Mouse (Mus musculus) erythroblast, adult 5-6 weeks (primary cell): ENCODE measurements at regions not wholly inside any gene's neighbourhood (a gene's known extent, or its start where the extent isn't known, plus 50 kb on each side); places are given as distances from the start of the nearest gene placed in this dataset.

ENCODE experiments used
- ATAC-seq: replicated peaks from 2 replicates; pipeline ENCODE4 v1.8.0; 2016; ENCODE audit warnings: moderate number of reproducible peaks, mild to moderate bottlenecking, moderate TSS enrichment, inconsistent platforms; ENCODE audit not compliant: poor library complexity, low FRiP score, severe bottlenecking

- ATAC-seq = no peak
Observed at GRCm38 (mm10) chr2:178594177-178594576, 163.8 kb downstream of the Cdh26 start.

GRCm38 (mm10) chr2:178596312-178597083 is 166.2 kb downstream of the Cdh26 start:
- no peak for ATAC-seq

GRCm38 (mm10) chr2:178597084-178597470 is 166.7 kb downstream of the Cdh26 start:
- ATAC-seq = no peak

- ATAC-seq = no peak
Observed at GRCm38 (mm10) chr2:178598371-178598770, 168.0 kb downstream of the Cdh26 start.

GRCm38 (mm10) chr2:178598836-178599235 is 168.5 kb downstream of the Cdh26 start:
- no peak for ATAC-seq

GRCm38 (mm10) chr2:178603443-178603842 is 173.1 kb downstream of the Cdh26 start:
- ATAC-seq = no peak

GRCm38 (mm10) chr2:178606733-178607132 is 176.4 kb downstream of the Cdh26 start:
- ATAC-seq = no peak

- no peak for ATAC-seq
Observed at GRCm38 (mm10) chr2:178610211-178610975, 180.1 kb downstream of the Cdh26 start.

GRCm38 (mm10) chr2:178614761-178615160 is 184.4 kb downstream of the Cdh26 start:
- ATAC-seq = no peak

- peak; percentile 39 for ATAC-seq
Observed at GRCm38 (mm10) chr2:178622801-178623200, 192.5 kb downstream of the Cdh26 start.

GRCm38 (mm10) chr2:178624475-178624874 is 194.1 kb downstream of the Cdh26 start:
- ATAC-seq = no peak

- ATAC-seq = no peak
Observed at GRCm38 (mm10) chr2:178624907-178625306, 194.6 kb downstream of the Cdh26 start.

- no peak for ATAC-seq
Observed at GRCm38 (mm10) chr2:178629756-178630155, 199.4 kb downstream of the Cdh26 start.

- no peak for ATAC-seq
Observed at GRCm38 (mm10) chr2:178630511-178630910, 200.2 kb downstream of the Cdh26 start.

- no peak for ATAC-seq
Observed at GRCm38 (mm10) chr2:178631336-178631735, 201.0 kb downstream of the Cdh26 start.

- ATAC-seq = no peak
Observed at GRCm38 (mm10) chr2:178631966-178632365, 201.6 kb downstream of the Cdh26 start.

- ATAC-seq = no peak
Observed at GRCm38 (mm10) chr2:178632831-178633585, 202.7 kb downstream of the Cdh26 start.

GRCm38 (mm10) chr2:178634116-178634515 is 203.8 kb downstream of the Cdh26 start:
- ATAC-seq = no peak

GRCm38 (mm10) chr2:178635685-178636084 is 205.4 kb downstream of the Cdh26 start:
- no peak for ATAC-seq

GRCm38 (mm10) chr2:178636901-178637300 is 206.6 kb downstream of the Cdh26 start:
- ATAC-seq = no peak
